Mouse (Mus musculus): Measurements from ENCODE around the gene C2cd2l. TPM values are rescaled to one million over a fixed set of nuclear protein-coding genes. Genes with fewer than 3 reads are reported as not detected.
A peak's percentile ranks its signal among the peaks of the same experiment; 100 is the strongest.
"Not testable (repeated sequence)": the region's sequence is repeated elsewhere in the genome, so short reads cannot be mapped to it uniquely, and the experiment has no call there.

Gene C2cd2l
- total RNA-seq, 2 experiments from 2014 or later = 197 to 228 TPM

DNA sequence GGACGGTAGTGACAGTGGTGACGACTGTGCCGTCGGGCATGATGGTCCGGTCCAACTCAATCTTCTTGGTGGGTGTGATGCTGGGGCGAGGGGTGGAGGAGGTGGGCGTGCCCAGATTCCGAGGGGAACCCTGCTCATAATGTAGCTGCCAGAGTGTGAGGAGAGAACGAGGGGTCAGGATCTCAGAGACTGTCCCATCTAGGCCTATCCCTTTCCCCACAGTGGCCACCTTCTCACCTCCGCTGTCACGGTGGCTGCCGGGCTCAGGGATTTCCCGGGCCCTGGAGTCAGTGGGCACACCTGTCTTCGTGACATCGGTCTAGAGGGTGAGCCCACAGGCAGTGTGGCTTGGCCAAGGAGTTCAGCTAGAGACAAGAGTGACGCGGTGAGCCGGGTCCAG, 5.2 kb downstream of the C2cd2l start:
- no peak for DNase-seq (ENCODE audit: low spot score in 2 of 2)

DNA sequence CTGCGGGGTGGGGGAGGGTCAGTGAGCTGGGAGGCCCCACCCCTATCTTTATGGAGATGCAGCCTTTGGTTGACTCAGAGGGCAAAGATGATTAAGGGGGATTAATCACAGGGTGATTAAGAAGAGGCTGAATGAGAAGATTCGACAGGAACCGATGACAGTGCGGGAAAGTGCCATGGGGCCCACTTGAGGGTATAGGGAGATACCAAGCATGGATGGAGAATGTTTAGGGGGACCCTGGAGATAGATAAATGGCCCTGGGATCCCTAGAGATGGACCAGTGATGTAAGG, 5.9 kb downstream of the C2cd2l start:
- no peak for DNase-seq (ENCODE audit: low spot score in 2 of 2)

DNA sequence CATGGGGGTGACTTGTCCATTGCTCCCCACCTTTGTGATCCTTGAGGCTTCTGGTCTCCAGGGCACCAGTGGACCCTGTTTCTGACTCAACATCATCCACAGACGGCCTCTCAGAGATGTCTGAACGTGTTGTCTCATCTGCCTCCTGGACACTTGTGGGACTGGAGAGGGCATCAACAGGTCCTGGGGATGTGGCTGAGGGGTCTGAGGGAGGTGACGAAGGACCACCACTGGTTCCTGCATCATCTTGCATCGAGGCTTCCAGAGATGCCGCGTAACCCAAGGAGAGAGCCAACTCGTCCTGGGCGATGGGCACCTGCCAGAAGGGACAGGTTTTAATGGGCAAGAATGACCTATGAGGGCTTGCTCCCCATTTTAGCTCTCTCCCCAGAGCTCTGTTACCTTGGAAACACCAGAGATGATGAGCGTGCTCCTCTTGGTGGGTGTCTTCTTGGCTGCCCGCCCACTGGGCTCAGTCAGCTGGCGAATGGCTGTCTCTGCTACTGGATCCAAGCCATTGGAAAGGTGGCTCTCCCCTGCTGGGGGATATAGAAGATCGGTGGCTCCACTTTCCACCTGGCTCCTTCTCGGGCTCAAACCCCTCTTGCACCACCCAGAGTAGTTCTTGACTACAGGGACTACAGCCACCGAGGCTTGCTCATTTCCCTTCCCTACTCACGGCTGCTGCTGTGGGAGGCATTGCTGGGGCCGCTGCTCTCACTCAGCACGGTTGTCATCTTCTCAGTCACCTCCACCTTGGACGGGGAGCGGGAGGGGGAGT, 6.4 kb downstream of the C2cd2l start:
- DNase-seq (ENCODE audit: low spot score in 2 of 2) = peak; percentile 81 to 92

DNA sequence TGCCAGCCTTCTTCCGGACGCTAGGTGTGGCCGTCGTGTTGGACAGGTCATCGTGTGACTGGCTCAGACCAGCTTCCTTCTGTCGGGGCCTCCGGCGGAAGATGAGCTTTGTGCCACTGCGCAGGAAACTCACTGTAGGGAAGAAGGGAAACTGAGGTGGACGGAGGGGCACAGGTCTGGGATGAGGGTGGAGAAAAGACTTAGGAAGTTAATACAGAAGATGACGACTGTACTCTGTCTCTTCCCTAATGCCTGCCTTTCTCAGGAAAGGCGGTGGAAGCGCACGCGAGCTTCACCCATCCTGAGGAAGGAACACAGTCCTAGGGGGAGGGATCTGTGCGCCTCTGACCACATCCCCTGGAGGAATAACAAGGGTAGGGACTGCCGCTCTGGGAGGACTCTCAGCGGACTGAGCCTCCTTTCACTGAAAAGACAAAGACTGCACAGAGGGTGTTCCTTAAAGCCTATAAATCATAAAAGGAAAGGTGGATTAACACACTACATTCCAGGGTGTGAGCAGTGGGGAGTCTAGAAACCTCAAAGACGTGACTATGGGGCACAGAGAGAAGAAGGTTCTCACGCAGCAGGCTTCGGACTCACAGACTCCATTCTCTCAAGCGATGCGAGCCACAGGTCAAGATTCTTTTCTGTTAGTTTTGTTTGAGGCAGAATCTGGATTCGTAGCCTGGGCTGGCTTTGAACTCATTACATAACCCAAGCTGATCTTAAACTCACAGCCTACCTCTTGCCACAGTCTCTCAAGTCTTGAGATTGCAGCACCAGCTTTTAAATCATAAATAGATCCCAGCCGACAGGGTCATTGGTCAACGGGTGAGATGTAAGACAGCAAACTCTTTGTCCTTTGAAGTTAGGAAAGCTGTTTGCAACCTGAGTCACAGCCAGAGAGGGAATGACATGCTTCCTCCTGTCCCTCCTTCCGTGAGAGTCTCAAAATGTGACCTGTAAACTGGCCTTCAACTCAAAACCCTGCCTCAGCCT, 8.7 kb downstream of the C2cd2l start:
- no peak for DNase-seq (ENCODE audit: low spot score in 2 of 2)

DNA sequence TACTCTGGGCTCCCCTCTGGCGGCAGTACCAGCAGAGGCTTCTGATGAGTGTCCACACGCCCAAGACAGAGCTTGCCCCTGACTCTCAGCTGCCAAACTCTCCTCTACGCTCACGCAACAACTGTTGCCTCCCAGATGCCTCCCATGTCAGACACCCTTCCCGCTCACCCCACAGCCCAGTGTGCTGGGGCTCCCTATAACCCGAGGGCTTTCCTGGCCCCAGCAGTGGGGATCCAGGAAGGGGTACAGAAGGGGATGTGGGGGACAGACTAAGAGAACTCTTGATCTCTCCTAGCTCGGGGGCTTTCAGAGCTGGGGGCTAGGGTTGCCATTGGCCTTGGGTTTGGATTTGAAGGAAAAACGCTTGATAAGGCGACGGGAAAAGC, 9.3 kb downstream of the C2cd2l start:
- no peak for DNase-seq (ENCODE audit: low spot score in 2 of 2)

DNA sequence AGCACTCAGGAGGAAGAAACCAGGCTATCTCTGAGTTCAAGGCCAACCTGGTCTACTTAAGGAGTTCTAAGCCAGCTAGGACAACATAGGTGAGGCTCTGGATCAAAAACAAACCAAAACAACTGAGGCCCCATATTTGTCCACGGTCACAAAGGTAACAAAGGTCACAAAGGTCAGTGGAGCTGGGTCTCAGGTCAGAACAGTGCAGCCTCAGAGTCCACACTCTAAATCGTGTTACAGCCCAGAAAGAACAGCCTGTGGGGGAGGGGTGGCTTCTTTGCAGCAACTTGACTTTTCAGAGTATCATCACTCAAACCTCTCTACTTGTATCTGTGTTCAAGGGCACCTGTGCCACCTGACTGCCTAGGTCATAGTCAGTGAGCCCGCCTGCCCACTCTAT, 10.3 kb downstream of the C2cd2l start:
- DNase-seq (ENCODE audit: low spot score in 2 of 2) = no peak

DNA sequence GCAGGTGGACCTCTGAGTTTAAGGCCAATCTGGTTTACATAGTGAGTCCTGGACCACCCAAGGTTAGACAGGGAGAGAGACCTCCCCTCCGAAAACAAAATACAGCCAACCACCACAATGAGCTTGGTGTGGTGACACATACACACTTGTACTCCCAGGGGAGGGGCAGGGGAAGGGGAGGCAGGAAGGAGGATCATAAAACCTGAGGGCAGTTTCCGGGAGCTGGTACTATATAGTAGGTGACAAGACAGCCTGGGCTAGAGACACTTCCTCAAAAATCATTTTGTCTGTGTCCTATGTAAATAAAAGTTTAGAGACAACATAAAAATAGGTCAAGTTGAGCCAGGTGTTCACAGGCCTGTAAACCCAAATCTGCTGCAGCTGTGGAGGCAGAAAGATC, 12.8 kb downstream of the C2cd2l start:
- DNase-seq (ENCODE audit: low spot score in 2 of 2) = no peak

DNA sequence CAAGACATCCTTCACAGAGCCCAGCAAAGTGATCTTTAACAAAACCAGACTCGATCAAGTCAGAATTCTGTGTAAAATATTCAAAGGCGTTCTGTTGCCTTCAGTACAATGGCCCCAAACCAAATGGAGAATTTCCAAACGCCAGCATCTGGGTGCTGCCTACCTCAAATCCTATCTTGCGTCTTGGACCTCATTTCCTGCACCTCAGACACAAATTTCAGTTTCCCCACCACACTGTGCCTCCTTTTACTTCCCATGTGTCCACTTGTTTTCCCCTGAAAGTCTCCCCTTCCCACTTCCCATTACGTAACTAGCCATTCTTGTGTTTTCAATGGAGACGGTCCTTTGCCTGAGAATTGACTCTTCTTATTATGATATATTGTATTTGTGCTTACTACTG, 13.6 kb downstream of the C2cd2l start:
- DNase-seq (ENCODE audit: low spot score in 2 of 2) = no peak

DNA sequence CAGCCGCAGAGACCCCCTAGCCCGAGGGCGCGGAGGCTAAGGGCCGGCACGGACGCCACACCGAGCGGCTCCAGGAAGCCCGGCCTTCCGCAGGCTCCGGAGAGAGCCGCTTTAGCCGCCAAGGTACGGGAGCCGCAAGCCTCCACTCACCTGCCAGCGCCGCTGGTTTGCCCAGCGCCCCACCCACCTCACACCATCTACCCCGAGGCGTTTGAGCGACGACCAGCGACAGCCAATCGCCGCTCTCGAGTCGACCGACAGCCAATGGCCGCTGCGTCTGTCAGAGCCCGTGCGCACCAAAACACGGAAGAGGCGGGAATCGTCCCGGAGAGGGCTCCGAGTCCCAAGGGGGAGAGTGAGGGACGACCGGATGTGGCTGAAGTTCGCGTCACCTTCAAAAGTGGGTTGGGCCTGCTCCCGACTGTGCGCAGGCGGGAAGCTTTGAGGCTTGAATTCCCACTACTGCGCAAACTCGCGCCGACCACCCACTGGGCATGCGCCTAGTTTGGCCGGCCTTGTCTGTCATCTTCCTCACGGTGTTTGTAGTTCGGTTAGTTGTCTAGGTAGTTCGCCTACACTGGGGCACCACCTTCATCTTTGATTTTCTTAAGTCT, 14.5 kb downstream of the C2cd2l start, which contains the start of gene Hinfp:
TSS of gene Hinfp (minus strand) at position 206 of the 614 bp plus-strand sequence.
- DNase-seq (ENCODE audit: low spot score in 2 of 2) = peak; percentile 99

DNA sequence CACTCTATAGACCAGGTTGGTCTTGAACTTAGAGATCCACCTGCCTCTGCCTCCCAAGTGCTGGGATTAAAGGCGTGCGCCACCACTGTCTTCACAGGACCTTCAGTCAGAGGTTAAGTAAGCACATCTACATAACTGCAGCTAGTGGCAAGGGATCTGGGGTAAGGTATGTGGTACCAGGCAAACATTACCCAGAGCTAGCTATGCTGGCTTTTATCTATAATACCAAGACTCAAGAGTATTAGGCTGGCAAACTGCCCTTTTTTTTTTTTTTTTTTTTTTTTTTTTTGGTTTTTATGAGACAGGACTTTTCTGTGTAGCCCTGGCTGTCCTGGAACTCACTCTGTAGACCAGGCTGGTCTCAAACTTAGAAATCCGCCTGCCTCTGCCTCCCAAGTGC, 20.1 kb downstream of the C2cd2l start:
- not testable (repeated sequence) for DNase-seq (ENCODE audit: low spot score in 2 of 2)

DNA sequence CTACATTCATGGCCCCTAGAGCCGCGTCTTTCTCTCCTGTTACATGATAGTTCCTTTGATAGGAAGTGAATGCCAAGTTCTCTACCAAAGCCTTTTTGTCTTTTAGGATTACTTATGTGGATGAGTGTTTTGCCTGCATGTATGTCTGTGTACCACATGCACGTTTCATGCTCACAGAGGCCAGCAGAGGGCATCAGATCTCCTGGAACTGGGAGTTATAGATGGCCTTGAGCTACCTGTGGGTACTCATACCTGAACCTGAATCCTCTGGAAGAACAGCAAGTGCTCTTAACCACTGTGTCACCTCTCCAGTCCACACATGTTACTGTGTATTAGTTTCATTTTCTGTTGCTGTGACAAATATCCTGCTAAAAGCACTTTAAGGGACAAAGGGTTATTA, 27.6 kb downstream of the C2cd2l start:
- DNase-seq (ENCODE audit: low spot score in 2 of 2) = peak in 1 of 2 experiments; percentile 36

DNA sequence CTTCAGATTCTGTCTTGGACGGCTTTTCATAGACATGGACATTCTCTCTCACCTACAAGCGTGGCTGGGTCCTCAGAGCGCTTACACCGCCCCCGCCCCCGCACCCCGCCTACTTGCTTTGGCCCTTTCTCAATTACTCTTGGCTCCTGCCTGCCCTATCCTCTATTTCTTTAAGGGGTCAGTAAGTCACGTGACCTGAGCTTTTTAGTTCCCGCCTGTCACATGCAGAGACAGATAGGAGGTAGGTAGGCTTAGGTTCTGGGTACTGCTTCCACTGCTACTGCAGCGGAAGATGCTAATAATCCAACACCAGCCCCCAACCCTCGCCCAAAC, 31.2 kb downstream of the C2cd2l start:
- no peak for DNase-seq (ENCODE audit: low spot score in 2 of 2)

DNA sequence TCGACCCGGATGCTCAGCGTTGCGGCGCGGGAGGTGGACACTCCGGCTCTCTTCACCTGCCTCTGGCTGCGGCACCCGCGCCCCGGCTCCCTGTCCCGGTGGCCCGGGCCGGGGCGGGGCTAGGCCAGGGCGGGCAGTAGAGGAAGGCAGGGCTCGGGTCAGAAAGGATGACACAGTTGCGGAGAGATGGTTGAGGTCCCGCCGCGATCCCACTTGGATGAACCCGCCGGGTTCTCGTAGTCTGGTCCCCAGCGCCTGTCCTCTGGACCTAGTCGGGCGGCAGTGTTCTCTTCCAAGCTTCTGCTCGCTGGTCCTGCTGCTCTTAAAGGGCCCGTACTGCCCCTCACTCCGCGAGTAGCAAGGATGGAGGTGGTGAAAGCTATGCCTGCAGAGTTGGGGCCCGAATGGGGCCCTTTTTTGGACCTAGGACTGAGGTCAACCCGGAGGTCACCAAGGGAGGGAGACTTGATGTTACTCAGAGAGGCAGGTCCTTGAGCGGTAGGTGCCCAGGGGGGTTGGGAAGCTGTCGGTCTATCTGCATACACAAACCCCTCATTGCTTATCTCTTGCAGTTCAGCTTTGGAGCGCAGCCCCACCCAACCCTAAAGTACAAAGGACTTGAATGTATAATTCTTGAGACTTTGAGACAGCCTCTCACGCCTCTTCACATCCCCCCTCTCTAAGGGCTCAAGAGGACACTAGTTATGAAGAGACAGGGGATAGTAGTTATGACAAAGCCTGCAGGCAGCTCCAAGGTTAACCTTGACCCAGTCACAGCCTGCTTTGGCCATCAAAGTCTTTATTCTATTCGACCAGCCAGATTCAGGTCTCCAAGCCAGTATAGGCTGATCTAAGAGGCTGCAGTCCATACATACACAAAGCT, 31.8 kb downstream of the C2cd2l start, which contains the start of gene Abcg4:
TSS of gene Abcg4 (minus strand) at position 540 of the 883 bp plus-strand sequence.
- DNase-seq (ENCODE audit: low spot score in 2 of 2) = peak; percentile 61 to 62

DNA sequence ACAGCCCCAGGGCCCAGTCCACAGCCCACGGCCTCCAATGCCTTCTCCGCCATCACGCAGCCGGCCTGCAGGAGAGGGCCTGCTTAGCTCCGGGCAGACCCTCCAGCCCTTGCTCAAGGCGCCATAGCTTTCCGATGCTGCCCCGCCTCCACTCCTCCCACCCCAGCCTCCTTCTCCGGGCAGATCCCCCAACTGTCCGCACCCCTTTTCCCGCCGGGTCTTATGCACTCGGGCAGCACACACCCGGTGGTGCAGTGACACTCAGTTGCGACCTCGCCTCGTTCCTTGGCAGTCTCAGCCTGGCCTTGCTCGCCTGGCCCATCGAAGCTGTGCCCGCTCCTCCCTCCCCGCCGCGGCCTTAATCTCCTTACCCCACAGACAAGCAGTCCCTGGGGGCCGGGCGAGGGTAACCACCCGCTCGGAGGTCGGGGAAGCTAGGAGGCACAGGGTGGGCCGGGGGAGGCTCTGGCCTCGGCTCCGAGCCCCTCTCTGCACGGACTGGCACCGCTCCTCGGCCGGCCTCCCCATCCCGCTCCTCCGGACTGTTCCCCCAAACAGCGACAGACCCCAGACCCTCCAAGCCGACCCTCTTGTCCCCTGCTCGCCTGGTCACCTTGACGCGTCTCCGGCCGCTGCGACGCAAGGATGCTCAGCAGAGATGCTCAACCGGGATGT, 32.5 kb downstream of the C2cd2l start:
- DNase-seq (ENCODE audit: low spot score in 2 of 2) = peak in 1 of 2 experiments; percentile 19

DNA sequence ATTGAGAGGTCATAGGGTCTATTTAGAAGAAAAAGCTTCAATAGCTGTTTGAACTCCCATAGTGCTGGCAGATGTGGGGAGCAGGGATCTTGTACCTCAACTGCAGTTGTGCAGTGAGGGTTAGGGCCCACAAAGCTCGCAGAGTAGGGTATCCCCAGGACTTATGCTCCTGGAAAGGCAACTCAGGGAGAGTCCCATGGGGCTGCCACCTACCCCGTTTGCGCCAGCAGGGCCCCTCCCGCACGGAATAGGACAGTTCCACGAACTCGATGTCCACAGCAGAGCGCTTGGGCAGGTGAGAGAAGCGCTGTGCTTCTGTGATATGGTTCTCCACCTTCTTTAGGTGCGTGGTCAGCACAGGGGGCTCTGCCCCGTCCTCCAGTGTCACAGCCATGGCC, 33.1 kb downstream of the C2cd2l start:
- DNase-seq (ENCODE audit: low spot score in 2 of 2) = peak in 1 of 2 experiments; percentile 22

DNA sequence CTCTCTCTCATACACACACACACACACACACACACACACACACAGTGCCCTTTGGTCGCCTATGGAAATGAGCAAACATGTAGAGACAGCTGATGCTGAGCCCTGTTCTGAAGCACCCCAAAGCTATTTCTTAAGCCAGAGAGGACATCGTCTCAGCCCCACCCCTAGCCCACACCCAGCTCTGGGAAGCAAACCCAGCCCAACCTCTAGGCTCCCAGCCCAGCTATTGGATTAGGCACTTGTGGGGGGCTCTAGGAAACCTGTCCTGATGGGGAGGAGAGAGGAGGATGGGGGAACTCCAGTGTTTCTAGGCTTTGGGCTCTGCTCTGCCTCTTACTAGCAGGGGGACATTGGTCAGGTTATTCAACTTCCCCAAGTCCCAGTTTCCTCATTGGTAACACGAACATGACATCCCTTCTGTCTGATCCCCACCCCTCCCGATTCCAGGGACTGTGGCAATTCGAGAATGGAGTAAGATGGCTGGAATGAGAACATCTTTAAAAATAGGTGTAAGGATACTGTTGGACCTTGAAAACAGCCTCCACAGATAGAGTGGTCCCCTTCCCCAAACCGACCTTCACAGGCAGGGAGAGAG, 33.7 kb downstream of the C2cd2l start:
- DNase-seq (ENCODE audit: low spot score in 2 of 2) = no peak

DNA sequence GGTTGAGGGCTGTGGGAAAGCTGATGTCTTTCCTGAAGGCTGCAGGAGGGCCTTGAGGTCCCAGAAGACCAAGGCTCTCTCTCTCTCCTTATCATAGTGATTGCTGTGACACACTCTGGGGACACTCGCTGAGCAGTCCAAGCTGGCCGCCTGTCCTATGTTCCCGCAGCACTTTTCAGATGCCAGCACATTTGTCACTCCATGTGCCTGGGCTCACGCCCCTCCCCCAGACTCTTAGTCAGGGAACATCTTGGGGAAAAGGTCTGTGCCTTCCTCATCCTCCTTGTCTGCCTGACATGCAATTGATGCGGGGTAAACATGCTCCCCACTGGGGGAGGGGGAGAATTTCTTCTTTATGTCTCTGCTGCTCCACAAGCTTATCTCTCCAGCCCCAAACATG, 36.9 kb downstream of the C2cd2l start:
- peak in 1 of 2 experiments; percentile 51 for DNase-seq (ENCODE audit: low spot score in 2 of 2)

DNA sequence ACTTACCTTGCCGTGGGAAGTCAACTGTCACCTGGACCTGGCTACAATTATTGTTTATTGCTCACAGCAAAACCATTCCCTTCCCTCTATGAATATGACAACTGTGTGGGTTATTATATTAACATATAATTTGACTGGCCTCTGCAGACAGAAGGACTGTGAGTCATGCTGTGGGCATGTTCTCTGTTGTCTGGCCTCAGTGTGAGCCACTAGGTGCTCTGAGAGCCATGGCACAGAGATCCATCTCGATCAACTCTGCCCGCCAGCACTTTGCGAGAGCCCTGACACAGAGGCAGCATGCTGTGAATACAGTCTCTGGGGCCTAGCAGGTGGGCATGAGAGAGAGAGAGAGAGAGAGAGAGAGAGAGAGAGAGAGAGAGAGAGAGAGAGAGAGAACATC, 50.1 kb downstream of the C2cd2l start:
- DNase-seq (ENCODE audit: low spot score in 2 of 2) = no peak

DNA sequence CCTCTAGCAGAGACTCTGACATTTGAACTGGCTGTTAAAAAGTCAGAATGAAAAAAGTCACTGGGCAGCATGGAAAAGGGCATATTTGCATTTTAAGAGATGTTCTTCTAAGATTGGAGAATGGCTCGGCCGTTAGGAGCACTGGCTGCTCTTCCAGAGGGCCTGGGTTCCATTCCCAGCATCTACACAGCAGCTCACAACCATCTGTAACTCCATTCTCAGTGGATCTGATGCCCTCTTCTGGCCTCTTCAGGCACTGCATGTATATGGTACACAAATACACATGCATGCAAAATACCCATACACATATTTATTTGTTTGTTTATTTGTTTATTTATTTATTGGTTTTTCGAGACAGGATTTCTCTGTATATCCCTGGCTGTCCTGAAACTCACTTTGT, 51.0 kb downstream of the C2cd2l start:
- DNase-seq (ENCODE audit: low spot score in 2 of 2) = peak in 1 of 2 experiments; percentile 30

DNA sequence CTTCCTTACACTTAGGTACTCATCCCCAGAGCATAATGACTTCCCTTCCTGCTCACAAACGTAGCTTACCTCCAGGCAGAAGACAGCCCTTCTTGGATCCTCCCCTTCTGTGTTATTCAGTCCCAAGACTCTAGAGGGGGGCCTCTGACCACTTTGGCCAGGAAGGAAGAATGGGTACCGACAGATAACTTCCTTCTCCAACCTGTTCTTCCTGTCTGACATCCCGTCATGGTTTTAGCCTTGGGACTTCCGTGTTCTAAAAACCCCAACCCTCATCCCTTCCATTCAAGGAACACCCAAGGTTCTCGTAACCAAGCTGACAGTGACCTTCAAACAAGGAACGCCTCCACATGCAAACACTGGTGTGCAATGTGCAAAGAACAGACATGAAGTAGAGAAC, 51.7 kb downstream of the C2cd2l start, which contains the start of gene Nlrx1:
TSS of gene Nlrx1 (minus strand) at position 168 of the 400 bp plus-strand sequence.
- DNase-seq (ENCODE audit: low spot score in 2 of 2) = no peak
